Mouse (Mus musculus): ENCODE measurements around the gene Trmt10c.

The Trmt10c gene

GRCm38 (mm10) chr16:56038090-56038489, 471 bp upstream of the Trmt10c start:
- DNase-seq, result no peak

- no peak for DNase-seq
These were observed 1.1 kb downstream of the Trmt10c start for GRCm38 (mm10) chr16:56036501-56036900.

GRCm38 (mm10) chr16:56034566-56034965, 3.1 kb downstream of the Trmt10c start:
- DNase-seq, result no peak

GRCm38 (mm10) chr16:56029661-56030082, 7.9 kb downstream of the Trmt10c start, which contains the start of gene Pcnp:
Pcnp (minus strand) TSS chr16:56029739.
- DNase-seq, result peak; percentile 97

GRCm38 (mm10) chr16:56028722-56029551, 8.7 kb downstream of the Trmt10c start:
- DNase-seq, result peak in 1 of 2 experiments; percentile 68

GRCm38 (mm10) chr16:56027854-56028629, 9.6 kb downstream of the Trmt10c start:
- DNase-seq, result no peak

GRCm38 (mm10) chr16:56019660-56020059, 18.0 kb downstream of the Trmt10c start:
- DNase-seq, result no peak

- no peak for DNase-seq
These were observed 23.5 kb downstream of the Trmt10c start for GRCm38 (mm10) chr16:56014076-56014475.

- DNase-seq, result no peak
These were observed 24.6 kb downstream of the Trmt10c start for GRCm38 (mm10) chr16:56012789-56013743.

GRCm38 (mm10) chr16:56008862-56009261, 28.8 kb downstream of the Trmt10c start:
- no peak for DNase-seq

- DNase-seq, result no peak
These were observed 30.8 kb downstream of the Trmt10c start for GRCm38 (mm10) chr16:56006798-56007197.

- no peak for DNase-seq
These were observed 43.4 kb downstream of the Trmt10c start for GRCm38 (mm10) chr16:55994235-55994634.

- DNase-seq, result no peak
These were observed 47.3 kb downstream of the Trmt10c start for GRCm38 (mm10) chr16:55990311-55990710.

- no peak for DNase-seq
These were observed 51.6 kb downstream of the Trmt10c start for GRCm38 (mm10) chr16:55986001-55986400.
